Mouse (Mus musculus): ENCODE measurements around the gene Gnmt.

GRCm38 (mm10) chr17:46742986-46743385, 14.0 kb upstream of the Gnmt start:
- TF ChIP-seq CTCF (IDR thresholded peaks at IDR 0.05; ENCODE audit: insufficient read depth, low read length) (no peak), POLR2A (IDR thresholded peaks at IDR 0.05; ENCODE audit: borderline replicate concordance, extremely low read depth, low read depth, low read length) (no peak)

Data from lung, adult 2 months (tissue).